Mouse (Mus musculus): ENCODE results near the gene Atp2c2. TPM values are rescaled to one million over a fixed set of nuclear protein-coding genes. Genes with fewer than 3 reads are reported as not detected.
A peak's percentile ranks its signal among the peaks of the same experiment; 100 is the strongest.

Gene Atp2c2
- 0.02 TPM for polyA plus RNA-seq (2012; fragmentation: generic; extraction: Trizol)
- long read RNA-seq, experiment 1: 0 reads
- long read RNA-seq, experiment 2, partial matches to known transcripts: 0 of 1 reads
- long read RNA-seq, experiment 2, other reads (novel, unspliced or antisense): 1 of 1 reads

GRCm38 (mm10) chr8:119699549-119700134, at the start of gene Atp2c2:
Atp2c2 (plus strand) TSS chr8:119700009.
- no peaks in the 10 kb centered on the region for H3K79me2 ChIP-seq (ENCODE audit: control insufficient read depth, insufficient read depth)
- TF ChIP-seq CTCF (IDR thresholded peaks at IDR 0.05; ENCODE audit: control insufficient read depth, insufficient read depth, insufficient read length) (no peak), CEBPB (IDR thresholded peaks at IDR 0.05; ENCODE audit: low read depth) (no peak), MAX (IDR thresholded peaks at IDR 0.05) (no peak), USF1 (IDR thresholded peaks at IDR 0.05; ENCODE audit: low read depth) (no peak), FOSL1 (IDR thresholded peaks at IDR 0.05; ENCODE audit: insufficient read depth, low read length, poor library complexity, severe bottlenecking) (no peak), MYOD1 (IDR thresholded peaks at IDR 0.05; ENCODE audit: control insufficient read depth, insufficient read length, low read depth) (no peak), MYOG (IDR thresholded peaks at IDR 0.05; ENCODE audit: control insufficient read depth, extremely low read depth, insufficient read length) (no peak)
- no peaks in the 10 kb centered on the region for H3K36me3 ChIP-seq (ENCODE audit: control insufficient read depth, insufficient read depth)
- no peaks in the 10 kb centered on the region for H3K27me3 ChIP-seq (ENCODE audit: control insufficient read depth, insufficient read depth, insufficient read length)
- H3ac ChIP-seq (ENCODE audit: control insufficient read depth, insufficient read length, low read depth): no peak within 1 kb of the TSS
- H3K4me3 ChIP-seq (ENCODE audit: insufficient read depth, poor library complexity, severe bottlenecking): no peak within 1 kb of the TSS
- H3K79me3 ChIP-seq (ENCODE audit: low read depth): no peaks in the 10 kb centered on the region

GRCm38 (mm10) chr8:119651324-119651723, 48.5 kb upstream of the Atp2c2 start:
- no peaks in the 10 kb centered on the region for H3K79me2 ChIP-seq (ENCODE audit: control insufficient read depth, insufficient read depth)
- no peak overlapping the region for H3K4me3 ChIP-seq (ENCODE audit: insufficient read depth, poor library complexity, severe bottlenecking)
- H3K27me3 ChIP-seq (ENCODE audit: control insufficient read depth, insufficient read depth, insufficient read length): peaks cover 43% of the 10 kb centered on the region
- TF ChIP-seq MYOG (IDR thresholded peaks at IDR 0.05; ENCODE audit: control insufficient read depth, extremely low read depth, insufficient read length) (no peak), MYOD1 (IDR thresholded peaks at IDR 0.05; ENCODE audit: control insufficient read depth, insufficient read length, low read depth) (no peak)
- H3K36me3 ChIP-seq (ENCODE audit: control insufficient read depth, insufficient read depth): no peaks in the 10 kb centered on the region
- H3K79me3 ChIP-seq (ENCODE audit: low read depth): no peaks in the 10 kb centered on the region
- H3ac ChIP-seq (ENCODE audit: control insufficient read depth, insufficient read length, low read depth): no peak overlapping the region

- Histone ChIP-seq H3K27me3 (ENCODE audit: control insufficient read depth, insufficient read depth, insufficient read length) (peaks cover 22% of the 10 kb centered on the region), H3K79me2 (ENCODE audit: control insufficient read depth, insufficient read depth) (no peaks in the 10 kb centered on the region), H3K4me3 (ENCODE audit: insufficient read depth, poor library complexity, severe bottlenecking) (no peak overlapping the region), H3ac (ENCODE audit: control insufficient read depth, insufficient read length, low read depth) (no peak overlapping the region), H3K36me3 (ENCODE audit: control insufficient read depth, insufficient read depth) (no peaks in the 10 kb centered on the region), H3K79me3 (ENCODE audit: low read depth) (no peaks in the 10 kb centered on the region)
- peak; percentile 62 for TF ChIP-seq USF1 (IDR thresholded peaks at IDR 0.05; ENCODE audit: low read depth)
- TF ChIP-seq MAX (IDR thresholded peaks at IDR 0.05): no peak
Observed at GRCm38 (mm10) chr8:119656709-119657464, 42.9 kb upstream of the Atp2c2 start.

GRCm38 (mm10) chr8:119661081-119661480, 38.7 kb upstream of the Atp2c2 start:
- Histone ChIP-seq H3K79me3 (ENCODE audit: low read depth) (no peaks in the 10 kb centered on the region), H3K4me3 (ENCODE audit: insufficient read depth, poor library complexity, severe bottlenecking) (no peak overlapping the region), H3ac (ENCODE audit: control insufficient read depth, insufficient read length, low read depth) (no peak overlapping the region), H3K27me3 (ENCODE audit: control insufficient read depth, insufficient read depth, insufficient read length) (peaks cover 22% of the 10 kb centered on the region), H3K36me3 (ENCODE audit: control insufficient read depth, insufficient read depth) (no peaks in the 10 kb centered on the region), H3K79me2 (ENCODE audit: control insufficient read depth, insufficient read depth) (no peaks in the 10 kb centered on the region)
- TF ChIP-seq CTCF (IDR thresholded peaks at IDR 0.05; ENCODE audit: control insufficient read depth, insufficient read depth, insufficient read length) (no peak), CEBPB (IDR thresholded peaks at IDR 0.05; ENCODE audit: low read depth) (no peak)

- no peak for TF ChIP-seq CTCF (IDR thresholded peaks at IDR 0.05; ENCODE audit: control insufficient read depth, insufficient read depth, insufficient read length)
- no peak for TF ChIP-seq USF1 (IDR thresholded peaks at IDR 0.05; ENCODE audit: low read depth)
- TF ChIP-seq FOSL1 (IDR thresholded peaks at IDR 0.05; ENCODE audit: insufficient read depth, low read length, poor library complexity, severe bottlenecking): no peak
- no peak for TF ChIP-seq MYOD1 (IDR thresholded peaks at IDR 0.05; ENCODE audit: control insufficient read depth, insufficient read length, low read depth)
- no peak for TF ChIP-seq MYOG (IDR thresholded peaks at IDR 0.05; ENCODE audit: control insufficient read depth, extremely low read depth, insufficient read length)
- TF ChIP-seq MAX (IDR thresholded peaks at IDR 0.05): no peak
- no peak for TF ChIP-seq CEBPB (IDR thresholded peaks at IDR 0.05; ENCODE audit: low read depth)
- no peaks in the 10 kb centered on the region for H3K79me2 ChIP-seq (ENCODE audit: control insufficient read depth, insufficient read depth)
- no peak overlapping the region for H3K4me3 ChIP-seq (ENCODE audit: insufficient read depth, poor library complexity, severe bottlenecking)
- no peaks in the 10 kb centered on the region for H3K79me3 ChIP-seq (ENCODE audit: low read depth)
- H3ac ChIP-seq (ENCODE audit: control insufficient read depth, insufficient read length, low read depth): no peak overlapping the region
- peaks cover 30% of the 10 kb centered on the region for H3K27me3 ChIP-seq (ENCODE audit: control insufficient read depth, insufficient read depth, insufficient read length)
- H3K36me3 ChIP-seq (ENCODE audit: control insufficient read depth, insufficient read depth): no peaks in the 10 kb centered on the region
Observed at GRCm38 (mm10) chr8:119661892-119662291, 37.9 kb upstream of the Atp2c2 start.

GRCm38 (mm10) chr8:119663440-119663839, 36.4 kb upstream of the Atp2c2 start:
- Histone ChIP-seq H3ac (ENCODE audit: control insufficient read depth, insufficient read length, low read depth) (no peak overlapping the region), H3K27me3 (ENCODE audit: control insufficient read depth, insufficient read depth, insufficient read length) (peaks cover 41% of the 10 kb centered on the region), H3K79me2 (ENCODE audit: control insufficient read depth, insufficient read depth) (no peaks in the 10 kb centered on the region), H3K36me3 (ENCODE audit: control insufficient read depth, insufficient read depth) (no peaks in the 10 kb centered on the region), H3K79me3 (ENCODE audit: low read depth) (no peaks in the 10 kb centered on the region), H3K4me3 (ENCODE audit: insufficient read depth, poor library complexity, severe bottlenecking) (no peak overlapping the region)
- TF ChIP-seq FOSL1 (IDR thresholded peaks at IDR 0.05; ENCODE audit: insufficient read depth, low read length, poor library complexity, severe bottlenecking): no peak
- no peak for TF ChIP-seq USF1 (IDR thresholded peaks at IDR 0.05; ENCODE audit: low read depth)
- TF ChIP-seq MYOG (IDR thresholded peaks at IDR 0.05; ENCODE audit: control insufficient read depth, extremely low read depth, insufficient read length): no peak
- TF ChIP-seq MYOD1 (IDR thresholded peaks at IDR 0.05; ENCODE audit: control insufficient read depth, insufficient read length, low read depth): no peak
- TF ChIP-seq CEBPB (IDR thresholded peaks at IDR 0.05; ENCODE audit: low read depth): no peak
- TF ChIP-seq CTCF (IDR thresholded peaks at IDR 0.05; ENCODE audit: control insufficient read depth, insufficient read depth, insufficient read length): no peak
- no peak for TF ChIP-seq MAX (IDR thresholded peaks at IDR 0.05)

All from C2C12 (cell line).